Mouse (Mus musculus) cortical plate, adult 2 months (tissue): ENCODE results near the gene Syne1.

ENCODE experiments used
- CTCF ChIP-seq: fragments of 200-500 bp; IDR thresholded peaks from 2 replicates; pipeline ENCODE4 v1.5.1; 2011; ENCODE audit warnings: mild to moderate bottlenecking, control low read depth, low read length; ENCODE audit not compliant: insufficient read depth; ENCODE audit errors: extremely low read depth
- POLR2A ChIP-seq: fragments of 200-500 bp; IDR thresholded peaks from 2 replicates; pipeline ENCODE4 v1.6.1; 2011; ENCODE audit warnings: mild to moderate bottlenecking, low read length, control low read depth; ENCODE audit not compliant: insufficient read depth; ENCODE audit errors: extremely low read depth

GRCm38 (mm10) chr10:5561706-5562105 lies 10.4 kb upstream of the Syne1 start:
- no peak for TF ChIP-seq CTCF
- TF ChIP-seq POLR2A, result no peak
